Mouse (Mus musculus) CD4-positive, CD25-positive, alpha-beta regulatory T cell, adult 4 months (primary cell): ENCODE measurements around the gene Mvp. TPM values are rescaled to one million over a fixed set of nuclear protein-coding genes. Genes with fewer than 3 reads are reported as not detected.

Experiments
- ATAC-seq: one replicate; pipeline ENCODE4 v1.8.0; 2017
- polyA plus RNA-seq, 2 experiments: library from polyadenylated mRNA; unstranded; fragments of 100-300 nt; shearing (Covaris generic); gene quantifications; one replicate each; pipeline ENCODE4 v1.2.1; 2017

Mvp gene
- polyA plus RNA-seq, 2 experiments from 2014 or later = 13.7 to 20.9 TPM

DNA sequence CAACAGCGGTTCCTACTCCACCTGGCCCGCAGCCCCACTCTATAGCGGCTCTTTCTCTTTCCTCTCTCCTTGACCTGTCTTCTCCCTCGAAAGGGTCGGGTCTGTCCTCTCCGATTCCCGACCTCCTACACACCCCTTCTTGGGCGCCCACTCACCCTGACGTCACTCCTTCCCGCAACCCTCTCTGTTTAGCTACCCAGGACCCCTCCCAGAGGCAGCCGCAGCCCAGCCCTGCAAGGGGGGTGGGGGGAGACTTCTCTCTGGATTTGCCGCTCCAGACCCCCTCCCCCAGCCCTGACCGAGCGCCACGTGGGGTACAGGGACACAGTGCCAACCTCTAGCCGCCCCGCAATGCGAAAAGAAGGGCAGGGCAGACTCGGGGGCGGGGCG is 65.0 kb downstream of the Mvp start, which contains the start of gene Asphd1:
Asphd1 (minus strand) TSS at position 180 of the 390 bp plus-strand sequence.
- ATAC-seq = no peak

- ATAC-seq = no peak
Observed at GRCm38 (mm10) chr7:126948626-126949025, 65.8 kb downstream of the Mvp start.

DNA sequence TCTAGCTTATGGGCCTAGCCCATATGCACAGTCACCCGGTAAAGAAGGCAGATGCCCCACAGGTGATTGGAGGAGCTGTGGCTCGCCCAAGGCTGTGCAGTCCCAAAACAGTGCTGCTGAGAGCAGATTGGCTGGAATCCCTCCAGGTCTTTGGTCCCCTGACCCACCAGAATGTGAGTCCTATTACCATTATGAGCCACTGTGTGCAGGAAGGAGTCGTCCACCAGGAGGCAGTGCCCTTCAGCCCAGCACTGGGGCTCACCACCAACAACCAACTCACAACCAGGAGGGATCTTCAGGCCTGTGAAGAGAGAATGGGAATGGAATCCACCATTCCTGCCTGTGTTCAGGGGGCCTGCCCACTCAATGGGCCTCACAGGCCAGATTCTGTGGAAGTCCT is 67.9 kb downstream of the Mvp start:
- no peak for ATAC-seq

DNA sequence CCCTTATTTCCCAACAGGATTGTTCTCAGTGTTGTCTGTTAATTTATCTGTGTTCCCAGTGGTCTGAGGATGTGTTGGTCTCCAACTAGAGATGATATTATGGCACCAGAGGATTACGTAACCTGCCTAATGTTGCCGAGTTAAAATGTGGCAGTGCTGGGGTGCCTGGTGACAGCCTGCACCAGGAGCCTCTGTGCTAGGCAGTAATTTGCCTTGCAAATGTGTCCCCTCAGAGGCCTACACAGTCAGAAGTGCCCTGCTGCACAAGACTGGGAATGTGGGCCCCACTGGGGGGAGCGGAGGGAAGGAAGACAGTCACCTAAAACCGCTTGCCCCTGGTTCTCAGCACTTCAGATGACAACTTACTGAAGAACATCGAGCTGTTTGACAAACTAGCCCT is 72.6 kb downstream of the Mvp start:
- no peak for ATAC-seq

DNA sequence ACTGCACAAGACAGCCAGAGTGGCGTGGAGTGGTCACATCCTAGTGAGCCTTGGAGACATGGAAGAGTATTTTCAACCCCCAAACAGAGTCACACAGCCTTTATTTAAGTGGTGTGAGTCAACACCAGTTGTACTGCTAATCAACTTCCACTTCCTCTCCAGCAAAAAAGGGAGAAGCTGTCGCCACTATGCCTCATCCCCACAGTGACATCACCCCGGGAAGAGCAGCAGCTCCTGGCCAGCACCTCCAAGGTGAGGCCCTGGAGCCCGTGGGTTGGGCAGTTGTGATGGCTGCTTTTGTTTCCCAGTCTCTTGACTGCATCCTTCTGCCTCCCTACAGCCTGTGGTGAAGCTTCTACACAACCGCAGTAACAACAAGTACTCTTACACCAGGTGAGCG is 73.2 kb downstream of the Mvp start:
- ATAC-seq = no peak

Other genes starting within 250 kb of the Mvp start
- gene Gdpd3, start 248.3 kb downstream of the Mvp start, polyA plus RNA-seq = 10 to 100 TPM; 13.9 to 17.4 TPM
- gene Ypel3, start 237.7 kb downstream of the Mvp start, polyA plus RNA-seq = 10 to 100 TPM; 58.4 to 83.8 TPM
- gene Tbx6, start 233.1 kb downstream of the Mvp start, polyA plus RNA-seq = 1 to 10 TPM; 5.9 to 7.5 TPM
- gene Ppp4c, start 222.1 kb downstream of the Mvp start, polyA plus RNA-seq = 100 to 1,000 TPM; 139 to 140 TPM
- gene Fam57b, start 217.0 kb downstream of the Mvp start, polyA plus RNA-seq = not detected
- not detected for gene 4930451I11Rik, start 183.0 kb downstream of the Mvp start, polyA plus RNA-seq
- not detected for gene Doc2a, start 167.2 kb downstream of the Mvp start, polyA plus RNA-seq
- 10 to 100 TPM; 12.7 to 20.6 TPM for gene Hirip3, start 152.6 kb downstream of the Mvp start, polyA plus RNA-seq
- gene Ino80e, start 152.2 kb downstream of the Mvp start, polyA plus RNA-seq = 10 to 100 TPM; 53.9 to 55.7 TPM
- gene Taok2, start 129.9 kb downstream of the Mvp start, polyA plus RNA-seq = 10 to 100 TPM; 15.3 to 15.6 TPM
- gene Tmem219, start 91.7 kb downstream of the Mvp start, polyA plus RNA-seq = 10 to 100 TPM; 40.2 to 53.2 TPM
- 1 to 10 TPM; 5.5 to 8.9 TPM for gene Kctd13, start 85.7 kb downstream of the Mvp start, polyA plus RNA-seq
- gene Asphd1, start 65.0 kb downstream of the Mvp start, polyA plus RNA-seq = under 1 TPM; 0.48 to 0.51 TPM
- 1 to 10 TPM; 1.5 to 1.8 TPM for gene Sez6l2, start 64.1 kb downstream of the Mvp start, polyA plus RNA-seq
- 100 to 1,000 TPM; 121 to 152 TPM for gene Cdipt, start 38.7 kb downstream of the Mvp start, polyA plus RNA-seq
- 1 to 10 TPM in 1 of 2 experiments, under 1 TPM in 1; 0.32 to 1.1 TPM for gene Cdiptos, start 38.5 kb downstream of the Mvp start, polyA plus RNA-seq
- gene Pagr1b, start 1.9 kb upstream of the Mvp start, polyA plus RNA-seq = 1 to 10 TPM; 1.3 to 2.4 TPM
- 10 to 100 TPM; 49.2 to 70.1 TPM for gene Pagr1a, start 2.7 kb upstream of the Mvp start, polyA plus RNA-seq
- 10 to 100 TPM; 12.5 to 49.1 TPM for gene Gm42742, start 6.5 kb upstream of the Mvp start, polyA plus RNA-seq
- 1 to 10 TPM; 2.6 to 3.3 TPM for gene Prrt2, start 6.6 kb upstream of the Mvp start, polyA plus RNA-seq
- 10 to 100 TPM; 14.5 to 18.4 TPM for gene Maz, start 12.4 kb upstream of the Mvp start, polyA plus RNA-seq
- gene Kif22, start 27.9 kb upstream of the Mvp start, polyA plus RNA-seq = 10 to 100 TPM; 13.9 to 20.5 TPM
- gene Zg16, start 72.7 kb upstream of the Mvp start, polyA plus RNA-seq = under 1 TPM in 1 of 2 experiments, not detected in 1; 0.81 TPM
- 100 to 1,000 TPM; 274 to 321 TPM for gene AI467606, start 76.7 kb upstream of the Mvp start, polyA plus RNA-seq
- 10 to 100 TPM in 1 of 2 experiments, 1 to 10 TPM in 1; 7.5 to 15.2 TPM for gene Qprt, start 107.6 kb upstream of the Mvp start, polyA plus RNA-seq
- gene Spn, start 123.2 kb upstream of the Mvp start, polyA plus RNA-seq = 100 to 1,000 TPM; 101 to 103 TPM
- 10 to 100 TPM; 39.7 to 51.9 TPM for gene Cd2bp2, start 181.4 kb upstream of the Mvp start, polyA plus RNA-seq
- 10 to 100 TPM; 12.5 to 18.4 TPM for gene Tbc1d10b, start 193.8 kb upstream of the Mvp start, polyA plus RNA-seq
- 10 to 100 TPM; 25.4 to 31.5 TPM for gene Mylpf, start 194.3 kb upstream of the Mvp start, polyA plus RNA-seq
- gene Zfp553, start 218.4 kb upstream of the Mvp start, polyA plus RNA-seq = 1 to 10 TPM; 6.6 to 7.9 TPM
- gene Sept1, start 218.5 kb upstream of the Mvp start, polyA plus RNA-seq = 100 to 1,000 TPM; 819 to 912 TPM
- gene Zfp771, start 229.7 kb upstream of the Mvp start, polyA plus RNA-seq = 1 to 10 TPM; 1.3 to 1.6 TPM
- 10 to 100 TPM; 39.7 to 50.1 TPM for gene Dctpp1, start 246.1 kb upstream of the Mvp start, polyA plus RNA-seq